Mouse (Mus musculus): ENCODE data around the gene Cript.

Cript gene

GRCm38 (mm10) chr17:87025269-87025949 is at the start of gene Cript, which contains the start of gene Pigf:
Cript (plus strand) TSS chr17:87025550.
Pigf (minus strand) TSS chr17:87025406.
- peak; percentile 100 for DNase-seq (ENCODE audit: low spot score)

GRCm38 (mm10) chr17:86976387-86976786 is 49.0 kb upstream of the Cript start:
- DNase-seq (ENCODE audit: low spot score), result no peak

- no peak for DNase-seq (ENCODE audit: low spot score)
These were observed 46.9 kb upstream of the Cript start for GRCm38 (mm10) chr17:86978496-86978895.

- DNase-seq (ENCODE audit: low spot score), result no peak
These were observed 44.1 kb upstream of the Cript start for GRCm38 (mm10) chr17:86981205-86981604.

GRCm38 (mm10) chr17:86981701-86982100 is 43.6 kb upstream of the Cript start:
- DNase-seq (ENCODE audit: low spot score), result no peak

GRCm38 (mm10) chr17:86982497-86982896 is 42.9 kb upstream of the Cript start:
- DNase-seq (ENCODE audit: low spot score), result no peak

GRCm38 (mm10) chr17:86986449-86987138 is 38.8 kb upstream of the Cript start:
- DNase-seq (ENCODE audit: low spot score), result peak; percentile 51

- DNase-seq (ENCODE audit: low spot score), result no peak
These were observed 37.2 kb upstream of the Cript start for GRCm38 (mm10) chr17:86988161-86988560.

- peak; percentile 2 for DNase-seq (ENCODE audit: low spot score)
These were observed 36.7 kb upstream of the Cript start for GRCm38 (mm10) chr17:86988601-86989184.

GRCm38 (mm10) chr17:86991306-86991705 is 34.0 kb upstream of the Cript start:
- no peak for DNase-seq (ENCODE audit: low spot score)

- no peak for DNase-seq (ENCODE audit: low spot score)
These were observed 28.0 kb upstream of the Cript start for GRCm38 (mm10) chr17:86997323-86997722.

GRCm38 (mm10) chr17:87008950-87009349 is 16.4 kb upstream of the Cript start:
- DNase-seq (ENCODE audit: low spot score), result no peak

GRCm38 (mm10) chr17:87011301-87012019 is 13.9 kb upstream of the Cript start:
- DNase-seq (ENCODE audit: low spot score), result no peak

- DNase-seq (ENCODE audit: low spot score), result no peak
These were observed 5.7 kb upstream of the Cript start for GRCm38 (mm10) chr17:87019692-87020091.

GRCm38 (mm10) chr17:87024491-87025242 is 683 bp upstream of the Cript start:
- peak; percentile 44 for DNase-seq (ENCODE audit: low spot score)

GRCm38 (mm10) chr17:87036141-87037073 is 11.1 kb downstream of the Cript start:
- peak; percentile 73 for DNase-seq (ENCODE audit: low spot score)

GRCm38 (mm10) chr17:87038496-87038895 is 13.1 kb downstream of the Cript start:
- no peak for DNase-seq (ENCODE audit: low spot score)

- no peak for DNase-seq (ENCODE audit: low spot score)
These were observed 16.4 kb downstream of the Cript start for GRCm38 (mm10) chr17:87041739-87042138.

GRCm38 (mm10) chr17:87044364-87044763 is 19.0 kb downstream of the Cript start:
- peak; percentile 97 for DNase-seq (ENCODE audit: low spot score)

- DNase-seq (ENCODE audit: low spot score), result no peak
These were observed 19.4 kb downstream of the Cript start for GRCm38 (mm10) chr17:87044796-87045195.

GRCm38 (mm10) chr17:87049696-87050095 is 24.3 kb downstream of the Cript start:
- DNase-seq (ENCODE audit: low spot score), result no peak

Measured in embryo, embryonic 10.5 days (tissue).